Mouse (Mus musculus): ENCODE data around the gene Marc2. TPM values are rescaled to one million over a fixed set of nuclear protein-coding genes. Genes with fewer than 3 reads are reported as not detected.

Marc2 gene
- 100 to 1,000 TPM; 187 to 201 TPM for total RNA-seq (2023)

GRCm38 (mm10) chr1:184846092-184846750, at the start of gene Marc2:
Marc2 (minus strand) TSS chr1:184846451.

GRCm38 (mm10) chr1:184882281-184883268, 36.3 kb upstream of the Marc2 start, which contains the start of gene C130074G19Rik:
C130074G19Rik (minus strand) TSS chr1:184883218.

GRCm38 (mm10) chr1:184810780-184811575, 35.3 kb downstream of the Marc2 start, which contains the start of gene Marc1:
Marc1 (minus strand) TSS chr1:184811313.

Other genes starting within 250 kb of the Marc2 start
- 1 to 10 TPM; 4.8 to 5.2 TPM for gene Hlx, start 113.8 kb downstream of the Marc2 start, total RNA-seq (2023)
- gene Marc1, start 35.1 kb downstream of the Marc2 start, total RNA-seq (2023) = under 1 TPM in 1 of 2 experiments, not detected in 1; 0.44 TPM
- gene C130074G19Rik, start 36.8 kb upstream of the Marc2 start, total RNA-seq (2023) = not detected
- not detected for gene Mark1, start 153.1 kb upstream of the Marc2 start, total RNA-seq (2023)